Mouse (Mus musculus) hindbrain, embryonic 15.5 days (tissue): ENCODE data around the gene Olfr869. TPM values are rescaled to one million over a fixed set of nuclear protein-coding genes. Genes with fewer than 3 reads are reported as not detected.

ENCODE experiments used
- ATAC-seq: fragments of 200-750 bp; cut with Nextera tagmentation; 2 replicates; pipeline ENCODE4 v1.8.0; 2017; ENCODE audit warnings: low read depth, moderate number of reproducible peaks, moderate TSS enrichment; ENCODE audit not compliant: low FRiP score
- H3K27ac ChIP-seq: fragments of 300-500 bp; sonication (generic); replicated peaks from 2 replicates; pipeline ENCODE4 v1.5.1; 2015; ENCODE audit warnings: mild to moderate bottlenecking, inconsistent platforms
- H3K27me3 ChIP-seq: fragments of 300-500 bp; sonication (generic); 2 replicates; pipeline ENCODE4 v1.6.1; 2015; ENCODE audit warnings: control low read depth, inconsistent platforms
- H3K36me3 ChIP-seq: fragments of 300-500 bp; sonication (generic); 2 replicates; pipeline ENCODE4 v1.6.1; 2015; ENCODE audit warnings: control low read depth, inconsistent platforms
- H3K4me1 ChIP-seq: fragments of 300-500 bp; sonication (generic); replicated peaks from 2 replicates; pipeline ENCODE4 v1.6.1; 2015; ENCODE audit warnings: control low read depth, inconsistent platforms
- H3K4me2 ChIP-seq: fragments of 300-500 bp; sonication (generic); 2 replicates; pipeline ENCODE4 v1.6.1; 2015; ENCODE audit warnings: moderate library complexity, mild to moderate bottlenecking, inconsistent platforms
- H3K4me3 ChIP-seq: fragments of 300-500 bp; sonication (generic); 2 replicates; pipeline ENCODE4 v1.5.1; 2015; ENCODE audit warnings: mild to moderate bottlenecking, inconsistent platforms
- H3K9ac ChIP-seq: fragments of 300-500 bp; sonication (generic); 2 replicates; pipeline ENCODE4 v1.6.1; 2015; ENCODE audit warnings: inconsistent platforms
- H3K9me3 ChIP-seq: fragments of 300-500 bp; sonication (generic); 2 replicates; pipeline ENCODE4 v1.6.1; 2016; ENCODE audit warnings: control low read depth, inconsistent platforms
- WGBS: fragments of 180-500 bp; shearing (Covaris S2); methylation state at CpG from one replicate; pipeline ENCODE4 v1.1.7; 2015; 5-methylcytosine and 5-hydroxymethylcytosine counted together
- polyA plus RNA-seq: library from polyadenylated mRNA; unstranded; fragments of >200 nt; fragmentation: Nextera tagmentation; extraction: Ambion mirVana; gene quantifications from 2 replicates; pipeline ENCODE4 v1.2.1, GENCODE M21; 2015

Gene Olfr869
- not detected in 2 replicates for polyA plus RNA-seq

DNA sequence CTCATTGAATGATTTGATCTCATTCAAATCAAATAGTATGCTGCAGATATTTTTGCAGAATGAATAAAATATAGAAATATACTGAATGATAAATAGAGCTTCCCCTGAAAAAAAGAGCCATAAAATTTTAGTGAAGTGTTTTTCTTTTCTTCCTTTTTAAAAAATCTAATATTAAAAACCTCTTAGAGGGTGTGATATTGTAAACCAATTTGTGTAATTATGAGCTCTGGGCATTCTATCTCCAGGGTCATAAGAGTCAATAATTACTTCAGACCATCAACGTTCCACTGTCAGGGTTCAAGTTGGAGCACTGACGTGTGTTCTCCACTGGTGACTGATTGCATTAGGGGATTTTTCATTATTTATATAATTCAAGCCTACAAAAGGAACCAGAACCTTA lies at the start of gene Olfr869:
Gene Olfr869, plus strand, starts transcription at position 301 of the 400 bp plus-strand sequence.
- H3K27ac ChIP-seq = no peak within 1 kb of the TSS
- no peak within 1 kb of the TSS for H3K9ac ChIP-seq
- WGBS = 81% methylated on average over 2 of the region's 2 CpGs
- H3K4me1 ChIP-seq = no peaks in the 10 kb centered on the region
- H3K4me3 ChIP-seq = no peak within 1 kb of the TSS
- no peaks in the 10 kb centered on the region for H3K9me3 ChIP-seq
- H3K27me3 ChIP-seq = no peaks in the 10 kb centered on the region
- no peaks in the 10 kb centered on the region for H3K36me3 ChIP-seq
- ATAC-seq = no peak
- H3K4me2 ChIP-seq = no peak within 1 kb of the TSS

DNA sequence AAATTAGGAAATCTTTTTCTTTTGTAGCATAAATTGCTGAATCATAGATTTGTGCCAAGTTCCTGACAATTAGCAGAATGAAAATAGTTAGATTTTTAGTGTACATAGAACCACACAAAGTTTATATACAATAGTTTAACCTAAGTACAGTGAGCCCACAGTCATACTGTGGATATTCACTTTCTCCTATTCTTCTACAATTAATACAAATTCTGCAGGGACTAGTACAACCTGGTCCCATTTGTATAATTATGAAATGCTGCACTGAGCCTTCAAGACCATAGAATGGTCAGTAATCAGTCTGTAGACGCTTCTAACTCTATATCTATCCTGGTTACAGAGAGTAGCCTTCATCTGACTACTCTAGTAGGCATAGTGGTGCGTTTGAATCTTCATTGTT lies 30.5 kb upstream of the Olfr869 start, which contains the start of gene Olfr868:
Gene Olfr868, plus strand, starts transcription at position 301 of the 400 bp plus-strand sequence.
- Histone ChIP-seq H3K4me2 (no peak within 1 kb of the TSS), H3K27ac (no peak within 1 kb of the TSS), H3K9ac (no peak within 1 kb of the TSS), H3K9me3 (peaks cover 1% of the 10 kb centered on the region), H3K36me3 (no peaks in the 10 kb centered on the region), H3K4me1 (no peaks in the 10 kb centered on the region), H3K27me3 (no peaks in the 10 kb centered on the region), H3K4me3 (no peak within 1 kb of the TSS)
- ATAC-seq = no peak
- 45% methylated on average over 2 of the region's 2 CpGs for WGBS

DNA sequence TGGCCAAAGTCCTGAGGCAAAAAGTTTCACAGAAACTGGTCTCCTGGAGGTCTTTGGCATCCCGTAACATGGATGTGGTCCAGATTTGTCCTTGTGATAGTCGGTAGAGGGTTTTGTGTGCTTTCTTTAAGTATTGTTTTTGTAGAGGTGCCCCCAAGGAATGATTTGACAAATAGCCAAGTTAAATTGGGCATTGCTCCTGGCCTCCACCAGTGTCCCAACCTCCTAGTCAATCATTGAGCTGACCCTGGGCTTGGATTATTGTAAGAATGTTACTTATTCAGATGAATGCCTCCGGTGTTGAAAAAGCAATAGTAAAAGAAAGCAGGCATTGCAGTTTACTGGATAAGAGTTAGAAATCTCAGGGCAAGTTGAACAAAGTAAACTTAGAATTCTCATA lies 20.9 kb downstream of the Olfr869 start:
- no peak for ATAC-seq
- H3K9ac ChIP-seq = no peak overlapping the region
- H3K4me1 ChIP-seq = no peaks in the 10 kb centered on the region
- no peak overlapping the region for H3K4me2 ChIP-seq
- no peak overlapping the region for H3K27ac ChIP-seq
- no peak overlapping the region for H3K4me3 ChIP-seq
- WGBS = 88% methylated on average over 3 of the region's 3 CpGs
- H3K9me3 ChIP-seq = 0 out of 2 replicates have a peak, but pooled peaks cover 4% of the 10 kb centered on the region
- no peaks in the 10 kb centered on the region for H3K27me3 ChIP-seq
- H3K36me3 ChIP-seq = no peaks in the 10 kb centered on the region

DNA sequence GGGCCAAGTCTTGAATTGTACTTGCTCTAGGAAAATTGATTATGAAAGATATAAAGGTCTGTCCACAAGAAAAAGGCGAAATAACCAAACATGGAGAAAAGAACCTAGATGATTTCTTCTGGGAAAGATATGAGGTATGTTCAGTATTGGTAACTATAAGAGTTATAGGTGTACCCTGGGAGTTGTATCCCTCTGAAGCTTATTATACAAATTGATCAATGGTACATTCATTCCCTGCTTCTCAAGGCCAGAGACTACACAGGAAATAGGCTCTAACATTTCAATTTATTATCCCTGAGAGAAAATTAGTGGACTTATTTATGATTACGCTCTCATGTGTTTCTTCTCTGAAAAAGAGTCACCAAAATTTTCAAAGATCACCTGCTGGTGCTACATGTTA lies 45.1 kb downstream of the Olfr869 start, which contains the start of gene Olfr870:
Gene Olfr870, minus strand, starts transcription at position 101 of the 400 bp plus-strand sequence.
- Histone ChIP-seq H3K4me3 (no peak within 1 kb of the TSS), H3K27me3 (no peaks in the 10 kb centered on the region), H3K9ac (no peak within 1 kb of the TSS), H3K4me1 (no peaks in the 10 kb centered on the region), H3K4me2 (no peak within 1 kb of the TSS), H3K27ac (no peak within 1 kb of the TSS), H3K9me3 (no peaks in the 10 kb centered on the region; the same call in 1 of the 2 replicates), H3K36me3 (no peaks in the 10 kb centered on the region)
- no peak for ATAC-seq
- WGBS = 75% methylated on average over 2 of the region's 2 CpGs

DNA sequence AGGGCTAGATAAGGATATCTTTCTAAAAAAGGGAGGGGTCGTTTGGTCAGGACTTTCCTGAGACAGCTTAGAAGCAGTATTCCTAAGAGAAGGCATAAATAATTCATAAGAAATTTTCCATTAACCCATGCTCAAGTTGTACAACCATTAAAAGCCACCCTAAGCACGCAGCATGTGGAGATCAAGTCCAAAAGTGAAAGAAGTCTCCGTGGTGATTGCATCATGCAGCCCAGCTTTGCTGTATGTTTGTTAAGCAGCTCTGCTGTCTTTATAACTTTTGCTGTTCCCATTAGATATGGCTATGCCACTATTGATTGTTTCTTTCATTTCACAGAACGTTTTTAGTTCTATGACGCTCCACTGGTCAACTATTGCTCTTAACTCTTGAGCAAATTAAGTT lies 50.7 kb downstream of the Olfr869 start:
- H3K9me3 ChIP-seq = no peaks in the 10 kb centered on the region; the same call in 1 of the 2 replicates
- no peaks in the 10 kb centered on the region for H3K4me1 ChIP-seq
- WGBS = 65% methylated on average over 5 of the region's 5 CpGs
- no peak overlapping the region for H3K27ac ChIP-seq
- no peak overlapping the region for H3K9ac ChIP-seq
- no peaks in the 10 kb centered on the region for H3K27me3 ChIP-seq
- no peak overlapping the region for H3K4me2 ChIP-seq
- H3K4me3 ChIP-seq = no peak overlapping the region
- no peaks in the 10 kb centered on the region for H3K36me3 ChIP-seq
- no peak for ATAC-seq

Other genes starting within 250 kb of the Olfr869 start
- not detected in 2 replicates for gene Olfr862, start 241.0 kb upstream of the Olfr869 start, polyA plus RNA-seq
- 0.08 and 0.14 TPM in 2 replicates for gene Olfr77, start 212.1 kb upstream of the Olfr869 start, polyA plus RNA-seq
- not detected in 2 replicates for gene Olfr866, start 101.0 kb upstream of the Olfr869 start, polyA plus RNA-seq
- gene Olfr867, start 71.4 kb upstream of the Olfr869 start, polyA plus RNA-seq = not detected in 2 replicates
- gene Olfr868, start 30.4 kb upstream of the Olfr869 start, polyA plus RNA-seq = not detected in 2 replicates
- gene Olfr870, start 45.0 kb downstream of the Olfr869 start, polyA plus RNA-seq = not detected in 2 replicates
- gene Olfr871, start 83.2 kb downstream of the Olfr869 start, polyA plus RNA-seq = not detected in 2 replicates
- not detected in 2 replicates for gene Olfr872, start 108.1 kb downstream of the Olfr869 start, polyA plus RNA-seq
- gene Olfr39, start 153.3 kb downstream of the Olfr869 start, polyA plus RNA-seq = not detected in 2 replicates
- gene Olfr873, start 169.5 kb downstream of the Olfr869 start, polyA plus RNA-seq = not detected in 2 replicates
- 0.18 TPM in 1 of 2 replicates, not detected in the other for gene Olfr18, start 207.1 kb downstream of the Olfr869 start, polyA plus RNA-seq